Mouse (Mus musculus) heart, embryonic 15.5 days (tissue): ENCODE measurements at regions not wholly inside any gene's neighbourhood (a gene's known extent, or its start where the extent isn't known, plus 50 kb on each side); places are given as distances from the start of the nearest gene placed in this dataset.
"Not testable (repeated sequence)": the region's sequence is repeated elsewhere in the genome, so short reads cannot be mapped to it uniquely, and the experiment has no call there.

Experiments
- ATAC-seq: fragments of 200-750 bp; cut with Nextera tagmentation; replicated peaks from 2 replicates; pipeline ENCODE4 v1.8.0; 2017; ENCODE audit warnings: low read depth, moderate TSS enrichment; ENCODE audit not compliant: insufficient number of reproducible peaks, insufficient read depth, low FRiP score
- H3K27ac ChIP-seq: fragments of 300-500 bp; sonication (generic); 2 replicates; pipeline ENCODE4 v1.5.1; 2015; ENCODE audit warnings: mild to moderate bottlenecking, inconsistent platforms
- H3K27me3 ChIP-seq: fragments of 300-500 bp; sonication (generic); 2 replicates; pipeline ENCODE4 v1.6.1; 2015; ENCODE audit warnings: inconsistent platforms
- H3K36me3 ChIP-seq: fragments of 300-500 bp; sonication (generic); 2 replicates; pipeline ENCODE4 v1.6.1; 2015; ENCODE audit warnings: mild to moderate bottlenecking, inconsistent platforms
- H3K4me1 ChIP-seq: fragments of 300-500 bp; sonication (generic); replicated peaks from 2 replicates; pipeline ENCODE4 v1.6.1; 2015; ENCODE audit warnings: inconsistent platforms
- H3K4me2 ChIP-seq: fragments of 300-500 bp; sonication (generic); 2 replicates; pipeline ENCODE4 v1.6.1; 2015; ENCODE audit warnings: inconsistent platforms, mild to moderate bottlenecking, moderate library complexity
- H3K4me3 ChIP-seq: fragments of 300-500 bp; sonication (generic); 2 replicates; pipeline ENCODE4 v1.5.1; 2015; ENCODE audit warnings: mild to moderate bottlenecking, inconsistent platforms
- H3K9ac ChIP-seq: fragments of 300-500 bp; sonication (generic); 2 replicates; pipeline ENCODE4 v1.6.1; 2015; ENCODE audit warnings: mild to moderate bottlenecking, inconsistent platforms
- H3K9me3 ChIP-seq: fragments of 300-500 bp; sonication (generic); replicated peaks from 2 replicates; pipeline ENCODE4 v1.6.1; 2016; ENCODE audit warnings: inconsistent platforms
- WGBS: fragments of 180-500 bp; shearing (Covaris S2); methylation state at CpG from one replicate; pipeline ENCODE4 v1.1.7; 2015; ENCODE audit warnings: mixed read lengths; 5-methylcytosine and 5-hydroxymethylcytosine counted together

DNA sequence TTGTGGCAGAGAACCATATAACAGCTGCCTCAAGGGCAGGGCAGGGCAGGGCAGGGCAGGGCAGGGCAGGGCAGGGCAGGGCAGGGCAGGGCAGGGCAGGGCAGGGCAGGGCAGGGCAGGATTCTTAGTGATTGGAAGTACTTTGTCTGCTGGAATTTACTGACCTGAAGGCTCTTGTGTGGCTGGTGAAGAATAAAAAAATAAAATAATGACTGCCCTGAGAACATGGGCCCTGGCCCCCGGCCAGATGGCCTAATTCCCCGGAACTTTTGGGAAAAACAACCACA lies 169.3 kb downstream of the Qk start:
- 80% methylated on average over 2 of the region's 2 CpGs for WGBS
- H3K9ac ChIP-seq, H3K36me3 ChIP-seq, H3K27ac ChIP-seq, ATAC-seq, H3K27me3 ChIP-seq, H3K4me3 ChIP-seq, H3K9me3 ChIP-seq, H3K4me2 ChIP-seq: not testable (repeated sequence)
- H3K4me1 ChIP-seq, result peaks cover 26% of the 10 kb centered on the region

DNA sequence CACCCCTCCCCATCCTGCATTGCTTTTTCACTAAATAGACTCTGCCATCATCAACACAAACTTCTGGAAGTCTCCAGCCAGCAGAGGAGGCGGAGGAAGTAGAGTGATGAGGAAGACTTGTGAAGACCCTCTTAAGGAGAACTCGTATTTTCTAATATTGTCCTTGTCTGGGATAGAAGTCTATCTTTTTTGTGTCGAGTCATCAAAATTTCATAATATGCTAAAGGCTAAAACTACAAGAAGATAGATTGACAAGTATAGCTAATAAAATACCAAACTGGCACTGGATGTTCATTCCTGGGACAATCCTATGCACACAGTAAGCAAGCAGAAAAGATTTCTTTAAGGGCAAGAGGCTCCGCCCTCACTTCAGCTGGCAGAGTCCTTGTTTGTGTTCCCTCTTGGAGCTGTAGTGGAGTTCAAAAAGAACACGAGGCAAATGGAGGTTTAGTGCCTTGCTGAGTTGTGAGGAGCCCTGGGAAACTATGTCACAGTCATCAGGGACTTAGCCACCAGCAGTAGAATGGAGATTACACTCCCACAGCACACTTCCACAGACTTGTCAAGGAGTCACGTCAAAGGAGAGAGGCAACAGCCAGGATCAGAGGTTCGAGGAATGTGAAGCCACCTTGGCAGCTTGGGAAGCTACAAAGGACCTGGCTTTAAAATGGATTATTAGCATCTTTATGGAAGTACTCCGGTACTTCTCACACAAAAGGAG lies 169.8 kb downstream of the Qk start:
- H3K4me1 ChIP-seq, result peaks cover 26% of the 10 kb centered on the region
- ATAC-seq, result no peak

GRCm38 (mm10) chr17:10147106-10147505 lies 172.5 kb downstream of the Qk start:
- no peak overlapping the region for H3K9ac ChIP-seq
- H3K4me1 ChIP-seq, result peaks cover 10% of the 10 kb centered on the region
- WGBS, result 37% methylated on average over 8 of the region's 8 CpGs
- no peak for ATAC-seq
- H3K4me2 ChIP-seq, result no peak overlapping the region
- no peaks in the 10 kb centered on the region for H3K27me3 ChIP-seq
- H3K36me3 ChIP-seq, result no peaks in the 10 kb centered on the region
- peak overlapping the region; percentile 53; the same call in 1 of the 2 replicates for H3K27ac ChIP-seq
- H3K9me3 ChIP-seq, result no peaks in the 10 kb centered on the region
- no peak overlapping the region for H3K4me3 ChIP-seq

More for the DNA sequence above, 169.8 kb downstream of the Qk start:
- no peak overlapping the region for H3K9ac ChIP-seq
- H3K9me3 ChIP-seq, result no peaks in the 10 kb centered on the region
- WGBS, result 70% methylated on average over 8 of the region's 8 CpGs
- no peak overlapping the region for H3K4me3 ChIP-seq
- H3K27ac ChIP-seq, result no peak overlapping the region
- H3K27me3 ChIP-seq, result no peaks in the 10 kb centered on the region
- no peak overlapping the region for H3K4me2 ChIP-seq
- no peaks in the 10 kb centered on the region for H3K36me3 ChIP-seq

DNA sequence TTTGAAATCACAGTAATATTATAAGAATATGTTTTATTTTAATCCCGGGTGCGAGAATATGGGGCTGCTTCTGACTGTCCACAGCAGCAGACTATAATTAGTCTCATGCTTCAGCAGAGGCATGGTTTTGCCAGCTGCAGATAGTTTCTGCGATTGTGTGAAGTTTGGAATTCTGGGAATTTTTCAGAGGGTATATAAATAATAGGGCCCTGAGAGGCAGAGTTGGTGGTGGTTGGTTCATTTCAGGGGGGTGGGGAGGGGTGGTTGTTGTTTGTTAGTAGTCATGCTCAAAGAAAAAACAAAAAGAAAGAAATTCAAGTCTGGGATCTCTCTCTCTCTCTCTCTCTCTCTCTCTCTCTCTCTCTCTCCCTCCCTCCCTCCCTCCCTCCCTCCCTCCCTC lies 173.1 kb downstream of the Qk start:
- peak overlapping the region; percentile 45; the same call in 1 of the 2 replicates for H3K27ac ChIP-seq
- 31% methylated on average over 3 of the region's 3 CpGs for WGBS

DNA sequence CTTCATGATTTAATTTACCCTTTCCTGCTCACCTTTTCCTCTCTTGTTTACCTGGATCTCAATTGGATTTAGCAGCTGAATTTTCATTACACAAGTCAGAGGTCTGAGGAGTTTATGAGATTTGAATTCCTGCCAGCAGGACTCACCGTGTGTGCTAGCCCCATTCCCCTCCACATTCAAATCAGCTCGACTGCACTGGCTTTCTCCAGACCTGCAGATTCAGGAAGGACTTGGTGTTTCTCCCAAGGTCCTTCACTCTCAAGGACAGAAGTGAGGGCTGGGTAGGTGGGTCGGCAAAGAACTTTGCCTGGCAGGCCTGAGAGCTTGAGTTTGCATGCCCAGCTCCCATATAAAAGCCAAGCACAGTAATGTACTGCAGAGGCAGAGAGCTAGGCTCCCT lies 180.8 kb downstream of the Qk start:
- no peak overlapping the region for H3K27ac ChIP-seq
- WGBS, result 15% methylated on average over 3 of the region's 3 CpGs
- H3K9me3 ChIP-seq, result no peaks in the 10 kb centered on the region
- no peak overlapping the region for H3K4me2 ChIP-seq
- H3K4me3 ChIP-seq, result no peak overlapping the region
- H3K36me3 ChIP-seq, result no peaks in the 10 kb centered on the region
- H3K9ac ChIP-seq, result no peak overlapping the region
- no peaks in the 10 kb centered on the region for H3K27me3 ChIP-seq
- no peak for ATAC-seq
- H3K4me1 ChIP-seq, result no peaks in the 10 kb centered on the region; the same call in 1 of the 2 replicates

More for the DNA sequence above, 173.1 kb downstream of the Qk start:
- Histone ChIP-seq H3K27me3 (no peaks in the 10 kb centered on the region), H3K9ac (no peak overlapping the region), H3K4me1 (peaks cover 9% of the 10 kb centered on the region), H3K9me3 (no peaks in the 10 kb centered on the region), H3K36me3 (no peaks in the 10 kb centered on the region), H3K4me2 (no peak overlapping the region), H3K4me3 (no peak overlapping the region)
- no peak for ATAC-seq

GRCm38 (mm10) chr17:10138374-10138773 lies 181.3 kb downstream of the Qk start:
- Histone ChIP-seq H3K4me3 (no peak overlapping the region), H3K9ac (no peak overlapping the region), H3K9me3 (no peaks in the 10 kb centered on the region), H3K27ac (no peak overlapping the region), H3K27me3 (no peaks in the 10 kb centered on the region), H3K4me2 (no peak overlapping the region), H3K36me3 (no peaks in the 10 kb centered on the region), H3K4me1 (no peaks in the 10 kb centered on the region; the same call in 1 of the 2 replicates)
- ATAC-seq, result no peak
- WGBS, result 50% methylated on average over 4 of the region's 4 CpGs

- WGBS, result 62% methylated on average over 2 of the region's 2 CpGs
- ATAC-seq, result no peak
- no peaks in the 10 kb centered on the region for H3K9me3 ChIP-seq
- no peak overlapping the region for H3K4me2 ChIP-seq
- no peak overlapping the region for H3K9ac ChIP-seq
- no peaks in the 10 kb centered on the region for H3K36me3 ChIP-seq
- no peak overlapping the region for H3K27ac ChIP-seq
- no peak overlapping the region for H3K4me3 ChIP-seq
- no peaks in the 10 kb centered on the region for H3K27me3 ChIP-seq
- H3K4me1 ChIP-seq, result peaks cover 4% of the 10 kb centered on the region
Measured at GRCm38 (mm10) chr17:10135111-10135510, 184.5 kb downstream of the Qk start.

DNA sequence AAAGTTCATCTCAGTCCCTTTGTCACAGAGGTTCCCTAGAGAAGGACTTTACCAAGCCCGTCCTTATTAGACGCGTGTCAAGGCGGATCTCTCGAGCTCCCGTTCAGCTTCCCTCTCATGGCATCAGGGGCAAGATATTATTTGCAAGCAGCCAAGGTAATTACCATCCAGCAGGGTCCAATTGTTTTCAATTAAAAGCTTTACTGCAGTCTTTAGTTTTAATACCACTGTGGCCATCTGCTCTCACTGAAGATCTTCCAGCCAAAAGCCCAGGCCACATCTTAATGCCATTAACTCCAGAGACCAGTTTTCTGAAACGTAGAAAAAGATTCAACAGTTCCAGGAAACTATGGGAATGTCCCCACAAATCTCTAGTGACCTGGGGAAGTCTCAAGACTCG lies 191.1 kb downstream of the Qk start:
- Histone ChIP-seq H3K27me3 (no peaks in the 10 kb centered on the region), H3K4me1 (peaks cover 6% of the 10 kb centered on the region), H3K9me3 (no peaks in the 10 kb centered on the region), H3K4me3 (no peak overlapping the region), H3K36me3 (no peaks in the 10 kb centered on the region), H3K9ac (no peak overlapping the region), H3K27ac (no peak overlapping the region), H3K4me2 (no peak overlapping the region)
- ATAC-seq, result no peak
- WGBS, result 61% methylated on average over 8 of the region's 8 CpGs

DNA sequence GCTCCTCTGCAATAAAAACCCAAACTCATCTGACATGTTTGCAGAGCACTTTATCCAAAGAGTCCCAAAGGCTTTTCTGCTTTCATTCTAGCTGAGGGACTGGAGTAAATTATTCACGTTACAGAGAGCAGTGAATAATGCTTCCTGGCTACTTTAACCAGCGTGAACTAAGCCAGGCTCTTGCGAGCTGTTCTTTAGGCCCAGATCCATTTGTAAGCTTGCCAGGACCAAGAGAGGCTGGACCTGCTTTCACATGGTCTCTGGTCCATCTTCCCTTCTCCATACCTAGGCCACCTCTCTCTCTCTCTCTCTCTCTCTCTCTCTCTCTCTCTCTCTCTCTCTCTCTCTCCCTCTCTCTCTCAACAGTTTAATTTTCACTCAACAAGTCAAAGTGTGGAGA lies 197.2 kb downstream of the Qk start:
- Histone ChIP-seq H3K9me3 (no peaks in the 10 kb centered on the region), H3K4me2 (no peak overlapping the region), H3K4me3 (no peak overlapping the region), H3K27ac (no peak overlapping the region), H3K4me1 (no peaks in the 10 kb centered on the region), H3K36me3 (no peaks in the 10 kb centered on the region), H3K9ac (no peak overlapping the region), H3K27me3 (no peaks in the 10 kb centered on the region)
- no peak for ATAC-seq
- WGBS, result 68% methylated on average over 3 of the region's 3 CpGs

- H3K9ac ChIP-seq, result no peak overlapping the region
- no peaks in the 10 kb centered on the region for H3K27me3 ChIP-seq
- 78% methylated on average over 2 of the region's 2 CpGs for WGBS
- H3K4me3 ChIP-seq, result no peak overlapping the region
- H3K36me3 ChIP-seq, result no peaks in the 10 kb centered on the region
- no peak for ATAC-seq
- H3K9me3 ChIP-seq, result no peaks in the 10 kb centered on the region
- H3K4me1 ChIP-seq, result peaks cover 6% of the 10 kb centered on the region
- H3K27ac ChIP-seq, result no peak overlapping the region
- no peak overlapping the region for H3K4me2 ChIP-seq
Measured at GRCm38 (mm10) chr17:10112118-10112517, 207.5 kb downstream of the Qk start.

DNA sequence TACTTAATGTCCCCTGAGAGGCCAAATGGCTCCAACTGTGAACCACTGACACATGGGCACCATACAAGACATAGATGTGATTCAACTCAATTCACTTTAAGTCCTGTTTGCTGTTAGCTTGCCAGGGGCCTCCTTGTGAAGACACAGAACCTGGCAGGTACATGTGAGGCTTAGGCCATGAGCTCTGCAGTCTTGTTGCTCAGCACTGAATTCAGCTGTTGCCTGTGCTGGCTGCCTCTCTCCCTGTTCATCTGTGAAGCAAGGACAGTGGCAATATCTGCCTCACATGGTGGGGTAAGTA lies 209.3 kb downstream of the Qk start:
- no peak for ATAC-seq
- Histone ChIP-seq H3K9me3 (no peaks in the 10 kb centered on the region), H3K27ac (no peak overlapping the region), H3K4me2 (no peak overlapping the region), H3K36me3 (no peaks in the 10 kb centered on the region), H3K4me3 (no peak overlapping the region), H3K27me3 (no peaks in the 10 kb centered on the region), H3K9ac (no peak overlapping the region), H3K4me1 (peaks cover 6% of the 10 kb centered on the region)

DNA sequence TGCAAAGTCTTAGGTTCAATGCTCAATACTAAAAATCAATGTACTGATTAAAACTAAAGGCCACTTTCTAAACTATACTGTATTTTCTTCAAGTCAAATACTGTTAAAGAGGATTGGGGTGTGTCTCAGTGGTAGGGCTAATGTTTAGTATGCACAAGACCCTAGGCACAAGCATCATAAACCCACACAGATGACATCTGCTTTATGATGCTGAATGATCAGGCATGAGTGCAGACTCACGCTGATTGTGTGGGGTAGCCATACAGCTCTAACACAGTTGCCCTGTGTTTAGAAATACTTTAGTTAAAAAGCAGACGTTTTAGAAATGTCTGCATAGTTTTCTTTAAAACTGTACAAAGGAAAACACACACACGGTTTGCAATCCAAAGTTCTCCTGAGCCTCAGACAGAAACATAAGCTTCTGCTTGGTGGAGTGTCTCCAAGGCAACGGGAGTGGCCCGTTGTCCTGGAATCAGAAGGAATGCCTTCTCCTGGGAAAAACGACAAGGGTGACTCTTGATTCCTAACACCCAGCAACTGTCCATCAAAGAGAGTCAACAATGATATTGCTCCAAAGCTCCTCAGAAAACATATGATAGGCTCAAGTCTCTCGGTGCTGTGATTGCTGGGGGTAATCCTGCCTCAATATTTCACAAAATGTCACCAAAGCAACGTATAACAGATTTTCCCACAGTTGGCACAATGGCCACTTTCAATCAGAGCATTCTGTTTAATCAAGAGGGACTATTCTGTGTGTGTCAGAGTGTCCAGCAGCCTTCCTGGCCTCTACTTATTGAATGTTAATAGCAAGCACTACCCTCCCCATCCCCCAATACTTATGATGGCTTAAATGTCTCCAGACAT lies 209.9 kb downstream of the Qk start:
- peaks cover 6% of the 10 kb centered on the region for H3K4me1 ChIP-seq
- H3K27ac ChIP-seq, result no peak overlapping the region
- no peak overlapping the region for H3K4me2 ChIP-seq
- no peaks in the 10 kb centered on the region for H3K36me3 ChIP-seq
- no peak for ATAC-seq
- 50% methylated on average over 8 of the region's 8 CpGs for WGBS
- H3K27me3 ChIP-seq, result no peaks in the 10 kb centered on the region
- no peak overlapping the region for H3K4me3 ChIP-seq
- no peak overlapping the region for H3K9ac ChIP-seq
- no peaks in the 10 kb centered on the region for H3K9me3 ChIP-seq
